Mouse (Mus musculus) myocyte (in vitro differentiated cells): ENCODE data around the gene Ybx2.

ENCODE experiments used
- E2F4 ChIP-seq: IDR thresholded peaks from one replicate; pipeline ENCODE4 v1.6.1; 2011; ENCODE audit warnings: mild to moderate bottlenecking, control low read depth, moderate library complexity; ENCODE audit not compliant: insufficient read depth
- MAX ChIP-seq: IDR thresholded peaks from one replicate; pipeline ENCODE4 v1.6.1; 2011; ENCODE audit warnings: low read depth, mild to moderate bottlenecking, control low read depth
- MYOG ChIP-seq, 3 experiments: IDR thresholded peaks; one replicate each; pipeline ENCODE4 v1.6.1; 2011; ENCODE audit warnings: control low read depth in 2 of 3, low read depth in 2 of 3, mild to moderate bottlenecking in 2 of 3; ENCODE audit not compliant: insufficient read length in 2 of 3, control insufficient read depth in 1 of 3, insufficient read depth in 1 of 3
- POLR2A ChIP-seq: IDR thresholded peaks from one replicate; pipeline ENCODE4 v1.6.1; 2011; ENCODE audit warnings: low read depth, mild to moderate bottlenecking, control low read depth, moderate library complexity; ENCODE audit not compliant: insufficient read length
- TCF12 ChIP-seq: IDR thresholded peaks from one replicate; pipeline ENCODE4 v1.6.1; 2011; ENCODE audit warnings: mild to moderate bottlenecking, control low read depth; ENCODE audit not compliant: poor library complexity, insufficient read depth, severe bottlenecking
- USF1 ChIP-seq: IDR thresholded peaks from one replicate; pipeline ENCODE4 v1.6.1; 2011; ENCODE audit warnings: low read depth, mild to moderate bottlenecking, control low read depth, moderate library complexity

DNA sequence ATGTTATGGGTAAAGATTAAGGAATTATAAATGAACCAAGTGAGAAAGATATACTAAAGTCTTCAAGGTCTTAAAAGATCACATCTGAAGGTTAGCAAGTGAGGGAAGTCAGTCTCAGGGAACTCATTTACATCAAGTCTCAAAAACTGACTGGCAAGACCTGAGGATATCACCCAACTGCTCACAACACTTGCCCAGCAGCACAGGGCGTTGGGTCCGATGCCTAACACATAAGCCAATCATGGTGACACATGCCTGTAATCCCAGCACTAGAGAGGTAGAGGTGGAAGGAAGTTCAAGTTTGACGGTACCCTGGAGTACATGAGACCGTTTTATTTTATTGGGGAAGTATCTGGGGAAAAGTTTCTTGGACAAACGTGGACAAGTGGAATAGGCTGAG is 17.5 kb upstream of the Ybx2 start:
- TF ChIP-seq POLR2A: no peak
- TF ChIP-seq TCF12: no peak
- no peak for TF ChIP-seq MAX
- no peak for TF ChIP-seq USF1
- TF ChIP-seq E2F4: no peak
- TF ChIP-seq MYOG (IDR thresholded peaks at IDR 0.05; ENCODE audit: control insufficient read depth in 1 of 3, insufficient read depth in 1 of 3, insufficient read length in 2 of 3, low read depth in 2 of 3): no peak
